Mouse (Mus musculus) adrenal gland, postnatal 14 days (tissue): ENCODE data around the gene Ulk4. TPM values are rescaled to one million over a fixed set of nuclear protein-coding genes. Genes with fewer than 3 reads are reported as not detected.
A peak's percentile ranks its signal among the peaks of the same experiment; 100 is the strongest.

ENCODE experiments used
- DNase-seq: peaks from one replicate; pipeline ENCODE4 v3.0.0; 2021; ENCODE audit warnings: mixed read lengths
- total RNA-seq: library from RNA; stranded (reverse); gene quantifications from 2 replicates; pipeline ENCODE4 v1.2.3, GENCODE M21; 2021

Ulk4 gene
- total RNA-seq, 1 experiment from 2014 or later, result 1.8 TPM

- peak; percentile 17 for DNase-seq
Observed at GRCm38 (mm10) chr9:121015810-121016502, 261.0 kb downstream of the Ulk4 start.

DNA sequence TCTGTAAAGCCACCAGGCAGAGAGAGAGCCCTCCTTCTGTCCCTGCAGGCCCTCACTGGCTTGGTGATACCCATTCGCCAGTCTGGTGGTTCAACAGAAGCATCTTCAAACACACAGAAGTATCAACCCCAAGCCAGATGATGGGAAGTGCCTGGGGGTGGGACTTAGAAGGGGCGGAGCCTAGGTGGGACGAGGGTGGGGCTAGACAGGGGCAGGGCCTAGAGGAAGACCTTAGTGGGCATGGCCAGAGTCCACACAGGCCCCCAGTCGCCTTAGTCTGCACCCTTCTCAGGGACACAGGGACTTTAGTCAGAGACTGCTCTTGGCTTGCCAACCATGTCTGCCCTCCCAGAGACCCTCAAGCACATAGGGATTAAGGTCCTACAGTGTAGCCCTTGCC is 265.5 kb downstream of the Ulk4 start:
- DNase-seq, result no peak

DNA sequence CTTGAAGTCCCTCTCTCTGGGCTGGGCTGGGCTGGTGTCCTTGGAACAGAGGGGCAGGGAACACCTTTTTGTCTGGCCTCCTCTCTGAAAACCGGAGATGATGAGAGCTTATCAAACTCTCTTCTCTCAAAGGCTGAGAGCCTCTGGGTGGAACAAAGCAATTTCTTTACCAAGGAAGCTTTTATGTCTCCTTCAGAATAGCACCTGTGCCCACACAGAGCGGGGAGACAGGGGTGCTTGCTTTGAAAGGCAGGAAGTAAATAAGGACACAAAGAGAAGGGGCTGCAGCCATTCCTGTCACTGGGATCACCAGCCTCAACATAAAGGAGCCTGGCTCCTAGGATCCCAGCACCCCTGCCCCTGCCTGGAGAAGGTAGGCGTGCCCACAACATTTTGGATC is 266.5 kb downstream of the Ulk4 start:
- no peak for DNase-seq

- DNase-seq, result no peak
Observed at GRCm38 (mm10) chr9:121005961-121006360, 271.0 kb downstream of the Ulk4 start.

DNA sequence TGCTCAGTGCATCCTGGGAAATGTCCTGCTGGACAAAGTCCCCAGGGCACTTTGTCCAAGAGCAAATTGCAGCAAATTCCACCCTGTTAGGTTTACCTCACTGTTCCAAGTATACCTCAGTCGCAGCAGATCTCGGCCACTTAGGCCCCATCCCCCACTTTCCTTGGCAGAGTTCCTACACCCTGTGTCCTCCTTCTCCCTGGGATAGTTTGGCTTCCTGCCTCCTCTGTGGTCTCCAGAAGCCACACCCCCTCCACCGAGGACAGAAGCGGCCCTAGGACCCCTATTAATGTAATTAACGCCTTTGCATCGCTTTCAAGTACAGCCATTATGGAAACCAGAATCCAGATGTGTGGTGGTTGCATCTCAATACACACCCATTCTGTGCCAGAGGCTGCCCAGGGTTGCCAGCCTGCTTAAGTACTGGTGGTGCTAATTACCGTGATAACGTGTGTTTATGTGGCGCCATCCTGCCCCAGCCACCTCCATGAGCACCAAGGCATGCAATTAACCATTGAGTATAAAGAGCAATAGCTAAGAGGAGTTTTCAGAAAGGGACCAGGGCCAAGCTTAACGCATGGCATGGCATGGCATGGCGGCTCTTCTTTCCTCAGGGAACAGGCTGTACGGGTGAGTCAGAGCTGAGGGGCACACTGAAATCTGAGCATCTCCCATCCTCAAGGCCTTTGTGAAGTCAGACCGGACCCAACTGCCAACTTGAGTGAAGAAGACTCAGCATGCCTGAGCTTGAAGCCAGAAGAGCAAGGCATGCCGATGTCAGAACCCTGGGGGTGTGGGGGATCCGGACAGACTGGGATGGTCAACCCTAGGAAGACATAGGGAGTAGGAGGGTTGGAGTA is 275.1 kb downstream of the Ulk4 start:
- DNase-seq, result peak; percentile 58

GRCm38 (mm10) chr9:121000641-121001320 is 276.2 kb downstream of the Ulk4 start:
- DNase-seq, result peak; percentile 26

DNA sequence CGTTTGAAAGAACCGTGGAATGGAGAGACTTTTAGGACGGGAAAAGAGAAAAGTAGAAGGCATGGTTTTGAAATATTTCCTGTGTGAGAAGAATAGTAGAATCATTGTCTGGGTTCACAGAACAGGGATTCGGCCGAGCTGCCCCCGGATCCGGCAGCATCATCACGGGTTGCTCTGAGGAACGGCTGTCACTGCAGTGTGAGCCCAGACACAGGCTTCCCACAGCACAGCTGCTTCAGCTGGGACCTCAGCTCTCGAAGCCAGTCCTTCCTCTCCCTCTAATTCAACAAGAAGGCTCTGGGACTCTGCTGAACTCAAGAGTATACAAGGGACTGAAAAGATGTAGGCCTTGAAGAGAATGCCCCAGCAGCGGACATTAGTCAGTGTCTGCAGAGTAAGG is 278.3 kb downstream of the Ulk4 start:
- DNase-seq, result no peak

GRCm38 (mm10) chr9:120994223-120995155 is 282.5 kb downstream of the Ulk4 start:
- DNase-seq, result no peak

GRCm38 (mm10) chr9:120993004-120993403 is 284.0 kb downstream of the Ulk4 start:
- DNase-seq, result no peak

GRCm38 (mm10) chr9:120991801-120992200 is 285.2 kb downstream of the Ulk4 start:
- DNase-seq, result no peak

DNA sequence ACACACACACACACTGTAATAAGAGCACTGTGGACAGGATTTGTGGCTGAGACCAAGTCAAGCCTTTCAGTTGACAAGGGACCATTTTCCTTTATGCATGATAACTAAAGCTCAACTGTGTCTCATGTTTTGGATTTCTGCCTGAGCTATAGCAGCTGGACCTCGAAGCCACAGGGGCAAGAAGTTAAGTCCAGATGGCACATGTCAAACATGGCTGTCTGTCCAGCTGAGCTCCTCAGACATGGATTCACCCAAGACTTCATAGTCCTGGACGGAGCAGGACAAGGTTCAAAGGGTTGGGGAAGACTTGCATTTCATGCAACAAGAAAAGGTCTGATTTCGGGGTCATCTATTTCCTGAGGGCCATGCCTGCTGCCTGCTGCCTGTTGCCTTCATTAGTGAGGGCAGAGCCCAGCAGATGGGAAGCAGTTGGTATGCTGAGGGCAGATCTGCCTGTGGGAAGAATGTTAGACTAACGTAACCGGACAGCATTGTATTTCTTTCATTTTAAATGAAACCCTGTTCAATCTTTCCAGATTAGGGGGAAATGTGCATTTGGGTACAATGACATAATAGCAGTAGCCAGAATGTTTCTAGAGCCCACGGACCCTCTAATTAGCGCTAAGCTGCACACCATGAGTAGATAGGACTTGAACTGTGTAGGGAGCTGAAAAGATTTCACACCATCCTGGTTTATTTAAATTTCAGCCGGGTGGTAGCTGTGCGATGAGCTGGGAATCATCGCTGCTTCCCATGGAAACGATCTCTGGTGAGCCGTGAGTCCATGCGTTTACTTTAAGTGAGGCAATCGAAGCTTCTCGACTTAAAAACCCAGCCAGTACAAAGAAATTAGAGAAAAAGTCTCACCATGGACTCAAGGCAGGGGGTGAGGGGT is 286.9 kb downstream of the Ulk4 start:
- DNase-seq, result no peak

GRCm38 (mm10) chr9:120988088-120988487 is 288.9 kb downstream of the Ulk4 start:
- DNase-seq, result no peak

- DNase-seq, result no peak
Observed at GRCm38 (mm10) chr9:120986994-120987393, 290.0 kb downstream of the Ulk4 start.

DNA sequence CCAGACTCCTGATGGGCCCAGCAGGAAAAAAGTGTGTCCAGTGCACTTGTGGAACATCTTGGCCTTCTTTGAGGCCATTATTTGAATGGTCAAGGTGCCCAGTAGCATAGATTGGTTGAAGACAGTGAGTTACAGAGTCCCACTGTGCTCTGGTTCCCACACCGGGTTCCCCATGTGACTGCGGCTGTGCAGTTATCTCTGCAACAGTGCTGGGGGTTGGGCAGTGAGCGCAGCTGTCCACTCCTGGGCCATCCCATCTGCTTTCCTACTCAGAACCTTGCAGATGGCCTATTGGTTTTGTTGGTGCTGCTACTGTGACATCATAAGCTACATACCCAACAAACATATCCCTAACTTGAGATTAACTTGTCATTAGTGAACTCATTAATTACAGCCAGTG is 290.7 kb downstream of the Ulk4 start:
- DNase-seq, result no peak

DNA sequence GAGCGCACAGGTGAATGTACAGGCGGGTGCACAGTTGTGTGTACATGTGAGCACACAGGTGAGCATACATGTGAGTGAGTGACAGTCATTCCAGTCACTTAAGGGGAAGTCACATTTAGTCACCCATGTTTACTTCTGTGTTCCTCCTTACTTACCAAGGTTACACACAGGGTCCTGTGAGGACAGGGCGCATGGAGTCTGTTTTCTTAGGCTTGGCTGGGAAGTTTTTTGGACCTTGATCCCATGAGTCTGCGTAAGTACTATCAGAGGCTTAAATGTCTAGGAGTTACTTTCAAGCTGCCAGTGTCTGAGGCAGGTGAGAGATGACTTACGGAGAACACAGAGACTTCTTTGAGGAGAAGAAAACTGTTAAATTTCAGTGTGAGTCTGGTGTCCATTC is 291.5 kb downstream of the Ulk4 start:
- DNase-seq, result no peak

GRCm38 (mm10) chr9:120985009-120985408 is 292.0 kb downstream of the Ulk4 start:
- DNase-seq, result no peak

- DNase-seq, result no peak
Observed at GRCm38 (mm10) chr9:120984509-120984908, 292.5 kb downstream of the Ulk4 start.

DNA sequence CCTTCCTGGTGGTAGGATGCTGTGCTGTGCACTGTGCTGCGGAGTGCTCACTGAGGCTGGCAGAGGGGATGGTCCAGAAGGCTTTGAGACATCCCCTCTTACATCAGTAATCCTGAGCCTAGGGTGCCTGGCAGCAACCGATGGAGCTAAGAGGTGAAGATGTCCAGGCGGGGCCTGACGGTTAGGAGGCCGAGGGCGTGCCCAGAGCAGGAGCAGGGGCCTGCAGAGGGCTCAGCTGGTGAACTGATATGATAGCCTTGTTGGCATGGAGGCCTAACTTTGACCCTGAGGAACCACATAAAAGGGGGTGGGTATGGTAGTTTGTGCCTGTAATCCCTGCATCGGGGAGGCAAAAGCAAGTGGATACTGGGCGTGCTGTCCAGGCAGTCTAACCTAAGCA is 293.1 kb downstream of the Ulk4 start:
- no peak for DNase-seq

DNA sequence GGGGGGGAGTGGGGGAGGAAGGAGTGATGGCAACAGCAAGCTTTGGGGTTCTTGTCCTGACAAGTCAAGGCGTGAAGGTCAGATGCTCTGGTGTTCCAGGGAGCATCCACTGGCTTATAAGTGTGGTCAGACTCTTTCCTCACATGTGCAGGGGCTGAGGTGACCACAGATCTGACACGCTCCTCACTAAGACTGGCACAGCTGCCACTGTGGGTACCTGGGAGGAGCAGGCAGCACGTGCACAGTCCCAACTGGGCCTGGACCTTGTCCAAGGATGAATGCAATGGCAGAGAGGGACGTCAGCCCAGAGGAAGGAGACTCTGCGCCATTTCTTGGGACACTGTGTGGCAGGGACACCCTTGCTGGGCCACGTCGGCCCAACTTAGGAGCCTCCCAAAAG is 295.2 kb downstream of the Ulk4 start:
- no peak for DNase-seq

- no peak for DNase-seq
Observed at GRCm38 (mm10) chr9:120976856-120977255, 300.1 kb downstream of the Ulk4 start.

GRCm38 (mm10) chr9:120976158-120976557 is 300.8 kb downstream of the Ulk4 start:
- DNase-seq, result peak; percentile 46
